Mouse (Mus musculus) embryonic facial prominence, embryonic 10.5 days (tissue): ENCODE data around the gene Sh3bp5l. TPM values are rescaled to one million over a fixed set of nuclear protein-coding genes. Genes with fewer than 3 reads are reported as not detected.
A peak's percentile ranks its signal among the peaks of the same experiment; 100 is the strongest.

Source experiments
- DNase-seq: peaks from one replicate; pipeline ENCODE4 v3.0.0-alpha.2; 2017; ENCODE audit warnings: low spot score
- H3K27ac ChIP-seq: fragments of 300-500 bp; sonication (generic); replicated peaks from 2 replicates; pipeline ENCODE4 v1.5.1; 2016; ENCODE audit warnings: mild to moderate bottlenecking
- H3K27me3 ChIP-seq: fragments of 300-500 bp; sonication (generic); replicated peaks from 2 replicates; pipeline ENCODE4 v1.6.1; 2016; ENCODE audit warnings: low read depth, mild to moderate bottlenecking; ENCODE audit not compliant: poor library complexity, severe bottlenecking
- H3K36me3 ChIP-seq: fragments of 300-500 bp; sonication (generic); replicated peaks from 2 replicates; pipeline ENCODE4 v1.6.1; 2016; ENCODE audit warnings: mild to moderate bottlenecking, moderate library complexity
- H3K4me1 ChIP-seq: fragments of 300-500 bp; sonication (generic); 2 replicates; pipeline ENCODE4 v1.6.1; 2016
- H3K4me3 ChIP-seq: fragments of 300-500 bp; sonication (generic); 2 replicates; pipeline ENCODE4 v1.5.1; 2016; ENCODE audit warnings: mild to moderate bottlenecking, moderate library complexity
- H3K9me3 ChIP-seq: fragments of 300-500 bp; sonication (generic); 2 replicates; pipeline ENCODE4 v1.6.1; 2016; ENCODE audit warnings: mild to moderate bottlenecking
- WGBS: fragments of 180-500 bp; shearing (Covaris S2); methylation state at CpG from one replicate; pipeline ENCODE4 v1.1.7; 2016; 5-methylcytosine and 5-hydroxymethylcytosine counted together
- polyA plus RNA-seq: library from polyadenylated mRNA; unstranded; fragments of >200 nt; fragmentation: Nextera tagmentation; extraction: Ambion mirVana; gene quantifications from 2 replicates; pipeline ENCODE4 v1.2.1, GENCODE M21; 2016

Gene Sh3bp5l
- polyA plus RNA-seq = 40.7 and 44.3 TPM in 2 replicates

DNA sequence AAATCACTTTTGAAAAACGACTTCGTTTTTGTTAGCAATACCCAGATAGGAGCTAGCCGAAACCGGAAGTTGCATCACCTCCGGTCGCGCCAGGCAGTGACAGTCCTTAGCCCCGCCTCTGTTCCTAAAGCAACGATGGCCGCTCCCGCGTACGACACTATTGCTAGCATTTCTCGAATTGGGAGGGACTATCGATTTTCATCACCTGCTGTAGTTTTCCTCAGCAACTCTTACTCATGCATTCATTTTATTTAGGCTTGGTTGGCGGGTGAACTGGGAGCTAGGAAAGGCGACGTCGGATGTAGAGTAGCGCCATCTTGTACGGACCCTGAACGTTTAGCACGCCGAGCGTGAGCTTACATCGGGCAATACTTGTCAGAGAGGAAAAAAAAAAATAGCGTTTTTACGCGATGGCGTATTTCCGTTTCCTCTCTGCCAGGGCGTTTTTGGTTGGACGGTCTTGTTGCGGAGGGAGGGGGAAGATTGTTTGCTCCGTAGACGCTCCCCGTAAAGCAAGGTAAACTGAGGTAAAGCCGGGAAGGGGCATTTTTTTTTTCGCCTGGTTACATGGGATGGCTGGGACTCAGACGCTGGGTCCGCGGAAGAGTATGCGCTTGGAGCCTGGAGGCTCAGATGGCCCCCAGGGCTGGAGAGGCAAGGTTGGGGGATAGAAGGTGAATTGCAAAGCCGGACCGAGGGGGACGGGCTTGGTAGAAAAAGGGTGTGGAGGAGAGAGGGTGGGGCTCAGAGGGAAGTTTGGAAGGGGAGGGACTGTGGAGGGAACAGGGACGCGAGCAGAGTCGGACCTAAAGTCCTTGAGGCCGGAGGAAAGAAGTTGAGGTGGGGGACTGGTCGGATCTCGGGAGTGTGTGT, at the start of gene Sh3bp5l, which contains the start of gene Zfp672:
Sh3bp5l (plus strand) TSS at position 449 of the 873 bp plus-strand sequence.
Zfp672 (minus strand) TSS at position 64 of the 873 bp plus-strand sequence.
- Histone ChIP-seq H3K27ac (peak within 1 kb of the TSS; percentile 92), H3K4me1 (peaks cover 32% of the 10 kb centered on the region), H3K4me3 (peak within 1 kb of the TSS; percentile 91), H3K27me3 (no peaks in the 10 kb centered on the region), H3K9me3 (0 out of 2 replicates have a peak, but pooled peaks cover 4% of the 10 kb centered on the region), H3K36me3 (peaks cover 58% of the 10 kb centered on the region)
- peak; percentile 90 for DNase-seq
- under 1% methylated on average over 52 of the region's 52 CpGs for WGBS

DNA sequence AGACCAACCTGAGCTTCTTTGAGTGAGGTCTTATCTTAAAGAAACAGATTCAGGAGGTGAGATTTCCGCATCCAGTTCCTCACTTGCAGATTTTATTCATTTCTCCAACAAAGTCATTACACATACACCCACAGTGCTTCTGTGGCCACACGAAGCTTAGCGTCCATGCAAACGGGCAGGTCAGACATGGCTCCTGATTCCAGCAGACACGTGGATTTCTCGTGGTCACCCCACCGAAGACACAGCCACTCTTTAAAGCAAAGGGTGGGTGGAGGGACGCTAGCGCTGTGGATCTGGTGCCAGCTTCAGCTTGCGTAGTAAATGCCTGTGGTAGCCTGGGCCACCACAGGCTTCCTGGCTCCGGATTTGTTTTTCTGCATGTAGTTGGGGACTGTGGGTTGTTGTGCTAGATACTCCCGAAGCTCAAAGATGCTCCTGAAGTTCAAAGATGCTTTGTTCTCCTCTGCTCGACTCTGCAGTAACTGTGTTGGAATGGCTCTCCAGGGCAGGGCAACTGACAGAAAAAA, 48.5 kb upstream of the Sh3bp5l start:
- H3K27ac ChIP-seq = no peak overlapping the region
- no peaks in the 10 kb centered on the region for H3K36me3 ChIP-seq
- WGBS = 88% methylated on average over 13 of the region's 13 CpGs

DNA sequence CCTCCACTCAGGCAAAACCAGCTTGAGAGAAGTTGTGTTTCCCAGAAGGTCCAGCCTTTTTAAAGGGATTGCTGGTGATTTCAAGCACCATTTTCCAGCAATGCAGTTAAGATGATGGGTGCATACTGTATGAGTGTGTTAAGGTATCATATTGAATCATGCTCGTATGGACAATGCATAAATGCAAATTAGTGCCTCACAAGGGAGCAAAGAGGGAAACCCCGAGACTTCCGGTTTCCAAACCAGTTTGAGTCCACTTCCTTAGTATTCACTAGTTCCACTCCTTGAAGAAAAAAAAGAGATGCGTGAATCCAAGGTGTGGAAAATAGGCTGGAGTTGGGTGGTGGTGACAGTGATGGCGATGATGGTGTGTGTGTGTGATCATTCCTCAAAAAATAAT, 48.0 kb upstream of the Sh3bp5l start:
- no peak overlapping the region for H3K4me3 ChIP-seq
- no peak for DNase-seq
- no peaks in the 10 kb centered on the region for H3K36me3 ChIP-seq
- 88% methylated on average over 5 of the region's 5 CpGs for WGBS
- H3K27me3 ChIP-seq = no peaks in the 10 kb centered on the region
- no peaks in the 10 kb centered on the region for H3K9me3 ChIP-seq
- no peak overlapping the region for H3K27ac ChIP-seq
- no peaks in the 10 kb centered on the region for H3K4me1 ChIP-seq

More for the DNA sequence above, 48.5 kb upstream of the Sh3bp5l start:
- no peaks in the 10 kb centered on the region for H3K27me3 ChIP-seq
- H3K4me1 ChIP-seq = no peaks in the 10 kb centered on the region
- H3K4me3 ChIP-seq = no peak overlapping the region
- no peak for DNase-seq
- H3K9me3 ChIP-seq = no peaks in the 10 kb centered on the region

DNA sequence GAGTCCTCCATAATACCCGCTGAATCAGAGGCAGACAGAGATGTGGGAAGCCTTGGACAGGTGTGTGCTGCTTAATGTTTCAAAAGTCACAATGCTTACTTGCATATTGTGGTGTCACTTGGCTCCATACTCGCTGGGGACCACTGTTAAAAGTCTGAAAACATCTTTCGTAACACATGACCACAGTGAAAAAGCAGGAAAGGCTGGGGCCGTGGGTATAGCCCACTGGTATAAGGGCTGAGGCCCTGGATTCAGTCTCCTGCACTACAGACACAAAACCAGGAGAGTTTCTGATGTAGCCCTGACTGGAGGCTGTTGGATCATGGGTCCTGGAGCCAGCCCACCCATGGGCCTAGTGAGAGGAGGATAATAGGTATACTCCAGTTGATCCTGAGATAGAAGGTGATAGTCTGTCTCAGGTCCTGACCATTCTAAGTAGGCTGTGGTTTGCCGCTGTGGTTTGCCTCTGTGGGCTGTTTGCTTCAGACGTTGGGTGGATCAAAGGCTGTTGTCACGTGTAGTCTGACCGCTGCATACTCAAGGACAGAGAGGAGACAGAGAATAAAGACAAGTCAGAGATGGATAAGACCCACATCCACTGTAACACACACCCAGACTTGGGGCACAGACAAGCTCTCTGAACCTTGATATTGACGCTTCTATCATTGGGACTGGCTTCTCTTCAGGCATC, 40.4 kb upstream of the Sh3bp5l start:
- whole genome bisulfite sequencing = 80% methylated on average over 9 of the region's 9 CpGs
- no peaks in the 10 kb centered on the region for H3K4me1 ChIP-seq
- no peak overlapping the region for H3K4me3 ChIP-seq
- H3K27ac ChIP-seq = no peak overlapping the region
- DNase-seq = no peak
- no peaks in the 10 kb centered on the region for H3K9me3 ChIP-seq
- no peaks in the 10 kb centered on the region for H3K27me3 ChIP-seq
- no peaks in the 10 kb centered on the region for H3K36me3 ChIP-seq

- WGBS = 82% methylated on average over 4 of the region's 4 CpGs
- no peaks in the 10 kb centered on the region for H3K27me3 ChIP-seq
- no peaks in the 10 kb centered on the region for H3K36me3 ChIP-seq
- H3K27ac ChIP-seq = no peak overlapping the region
- H3K9me3 ChIP-seq = no peaks in the 10 kb centered on the region
- DNase-seq = no peak
- H3K4me1 ChIP-seq = no peaks in the 10 kb centered on the region
- no peak overlapping the region for H3K4me3 ChIP-seq
Observed at GRCm38 (mm10) chr11:58290812-58291211, 39.7 kb upstream of the Sh3bp5l start.

GRCm38 (mm10) chr11:58292791-58293190, 37.7 kb upstream of the Sh3bp5l start:
- no peak for DNase-seq
- Histone ChIP-seq H3K9me3 (no peaks in the 10 kb centered on the region), H3K4me1 (no peaks in the 10 kb centered on the region), H3K27ac (no peak overlapping the region), H3K36me3 (no peaks in the 10 kb centered on the region), H3K4me3 (no peak overlapping the region), H3K27me3 (no peaks in the 10 kb centered on the region)
- 48% methylated on average over 4 of the region's 4 CpGs for WGBS

DNA sequence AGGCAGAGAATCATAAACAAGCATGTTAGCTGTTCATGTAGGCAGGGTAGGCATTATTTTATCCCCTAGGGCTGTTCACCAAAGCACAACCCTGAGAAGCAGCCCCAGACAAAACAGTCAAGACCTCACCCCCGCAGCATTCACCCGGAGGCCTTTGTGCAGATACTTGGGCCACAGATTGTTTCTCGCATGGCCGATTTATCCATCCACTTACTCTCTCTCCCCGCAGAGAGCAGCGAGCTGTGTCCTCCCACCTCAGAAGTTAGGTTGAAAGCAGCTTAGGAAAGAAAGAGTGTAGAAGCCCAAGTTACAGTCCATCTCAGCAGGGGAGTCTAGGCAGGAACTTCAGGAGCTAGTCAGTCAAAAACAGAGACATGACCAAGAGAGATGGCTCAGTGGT, 33.1 kb upstream of the Sh3bp5l start:
- Histone ChIP-seq H3K27me3 (no peaks in the 10 kb centered on the region), H3K27ac (no peak overlapping the region), H3K9me3 (no peaks in the 10 kb centered on the region), H3K4me1 (peaks cover 9% of the 10 kb centered on the region), H3K4me3 (no peak overlapping the region), H3K36me3 (no peaks in the 10 kb centered on the region)
- 71% methylated on average over 6 of the region's 6 CpGs for WGBS
- no peak for DNase-seq

GRCm38 (mm10) chr11:58301057-58301456, 29.5 kb upstream of the Sh3bp5l start:
- WGBS = 14% methylated on average over 13 of the region's 13 CpGs
- no peak overlapping the region for H3K27ac ChIP-seq
- DNase-seq = peak; percentile 84
- no peaks in the 10 kb centered on the region for H3K36me3 ChIP-seq
- H3K4me1 ChIP-seq = peaks cover 14% of the 10 kb centered on the region
- no peaks in the 10 kb centered on the region for H3K27me3 ChIP-seq
- H3K4me3 ChIP-seq = peak overlapping the region; percentile 65
- no peaks in the 10 kb centered on the region for H3K9me3 ChIP-seq

GRCm38 (mm10) chr11:58301837-58302754, 28.4 kb upstream of the Sh3bp5l start:
- peak; percentile 98 for DNase-seq
- Histone ChIP-seq H3K27ac (peak overlapping the region; percentile 85), H3K4me1 (peaks cover 22% of the 10 kb centered on the region), H3K27me3 (no peaks in the 10 kb centered on the region), H3K36me3 (no peaks in the 10 kb centered on the region), H3K4me3 (peak overlapping the region; percentile 65), H3K9me3 (no peaks in the 10 kb centered on the region)
- WGBS = under 1% methylated on average over 36 of the region's 36 CpGs

DNA sequence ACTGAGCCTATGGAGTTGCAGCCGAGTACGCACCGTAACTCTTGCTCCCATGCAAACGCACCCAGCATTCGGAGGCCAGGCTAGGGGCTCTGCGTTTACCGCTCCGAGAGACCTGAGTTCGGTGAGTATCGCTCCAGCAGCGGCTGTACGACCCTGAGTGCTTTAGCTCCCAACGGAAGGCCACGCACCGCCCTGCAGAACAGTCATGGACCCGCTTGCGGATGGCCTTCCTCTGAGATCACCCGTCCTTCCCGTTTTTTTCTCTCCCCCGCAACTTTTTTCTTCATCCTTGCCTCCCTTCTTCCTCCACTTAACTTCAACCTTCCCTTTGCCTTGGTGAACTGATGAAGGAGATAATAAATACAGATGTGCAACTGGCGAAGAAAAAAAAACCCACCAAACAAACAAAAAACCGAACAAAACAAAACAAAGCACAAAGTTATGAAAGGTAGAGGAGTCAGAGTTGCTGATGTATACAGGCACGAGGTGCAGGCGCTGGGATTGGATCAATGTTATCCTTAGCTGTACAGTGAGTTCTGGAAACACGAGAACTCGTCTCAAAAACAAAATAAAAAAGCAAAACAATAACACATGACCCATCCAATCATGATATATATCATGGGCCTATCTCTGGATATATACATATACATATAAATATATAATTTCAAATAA, 27.6 kb upstream of the Sh3bp5l start:
- H3K27me3 ChIP-seq = no peaks in the 10 kb centered on the region
- DNase-seq = peak; percentile 34
- H3K27ac ChIP-seq = peak overlapping the region; percentile 85
- no peaks in the 10 kb centered on the region for H3K9me3 ChIP-seq
- WGBS = under 1% methylated on average over 26 of the region's 26 CpGs
- peaks cover 30% of the 10 kb centered on the region for H3K4me1 ChIP-seq
- peak overlapping the region; percentile 65 for H3K4me3 ChIP-seq
- H3K36me3 ChIP-seq = no peaks in the 10 kb centered on the region

- Histone ChIP-seq H3K4me3 (peak overlapping the region; percentile 65), H3K36me3 (no peaks in the 10 kb centered on the region), H3K4me1 (peaks cover 34% of the 10 kb centered on the region), H3K9me3 (no peaks in the 10 kb centered on the region), H3K27ac (no peak overlapping the region), H3K27me3 (no peaks in the 10 kb centered on the region)
- 24% methylated on average over 7 of the region's 7 CpGs for WGBS
- DNase-seq = no peak
Observed at GRCm38 (mm10) chr11:58303594-58303993, 26.9 kb upstream of the Sh3bp5l start.
